Mouse (Mus musculus): Measurements from ENCODE around the gene Tada2b. TPM values are rescaled to one million over a fixed set of nuclear protein-coding genes. Genes with fewer than 3 reads are reported as not detected.

The Tada2b gene
- polyA plus RNA-seq, 1 experiment from 2014 or later, result 1.0 TPM

DNA sequence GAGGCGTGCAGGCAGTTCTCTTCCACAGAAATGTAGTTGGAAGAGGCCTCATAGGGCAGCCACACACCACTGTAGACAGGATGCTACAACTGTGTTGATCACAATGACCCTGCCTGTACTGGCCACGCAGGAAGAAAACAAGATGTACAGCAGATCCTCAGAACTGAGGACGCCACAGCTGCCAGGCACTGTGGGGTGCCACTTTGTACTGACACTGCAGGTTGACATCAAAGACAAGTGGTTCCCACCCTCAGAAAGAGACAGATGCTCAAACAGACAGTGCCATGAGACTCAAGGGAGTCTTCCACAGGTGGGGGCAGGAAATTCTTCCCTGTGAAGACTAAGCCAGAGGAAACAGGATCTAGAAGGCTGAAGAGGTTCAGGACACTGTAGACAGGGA is 35.7 kb upstream of the Tada2b start:
- WGBS (ENCODE audit: insufficient replicate concordance), result 68% methylated on average over 3 of the region's 3 CpGs
- ATAC-seq (ENCODE audit: low read depth), result no peak
- Histone ChIP-seq H3K27ac (ENCODE audit: low read length) (no peak overlapping the region), H3K27me3 (ENCODE audit: control insufficient read depth, insufficient read depth, low read depth, low read length) (no peaks in the 10 kb centered on the region), H3K4me1 (ENCODE audit: control insufficient read depth, low read depth, low read length) (no peaks in the 10 kb centered on the region), H3K9ac (ENCODE audit: low read depth, low read length) (no peak overlapping the region), H3K4me3 (ENCODE audit: low read depth, low read length) (no peak overlapping the region), H3K4me2 (ENCODE audit: low read depth, low read length) (no peak overlapping the region), H3K9me3 (replicated peaks; ENCODE audit: control insufficient read depth, low read length) (no peaks in the 10 kb centered on the region), H3K36me3 (ENCODE audit: control insufficient read depth, insufficient read depth) (no peaks in the 10 kb centered on the region; the same call in 1 of the 2 replicates)

DNA sequence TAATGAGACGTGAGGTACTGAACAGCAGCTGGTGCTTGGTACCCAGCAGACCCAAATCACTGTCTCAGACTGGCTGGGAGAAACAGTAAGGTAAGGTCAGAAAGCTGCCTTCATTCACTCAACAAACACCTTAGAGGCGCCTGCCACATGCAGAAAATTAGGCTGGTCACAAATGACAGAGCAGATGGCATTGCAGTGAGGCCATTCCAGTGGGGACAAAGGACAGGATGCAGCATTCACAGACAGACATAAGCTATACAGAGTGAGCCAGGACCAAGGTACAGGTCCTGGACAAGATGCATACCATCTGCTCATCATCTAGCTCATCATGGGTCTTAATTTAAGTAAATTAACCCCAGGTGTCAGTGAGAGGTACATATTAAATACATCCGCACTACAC is 33.5 kb upstream of the Tada2b start:
- 71% methylated on average over 3 of the region's 3 CpGs for whole genome bisulfite sequencing (ENCODE audit: insufficient replicate concordance)
- H3K36me3 ChIP-seq (ENCODE audit: control insufficient read depth, insufficient read depth), result no peaks in the 10 kb centered on the region; the same call in 1 of the 2 replicates

DNA sequence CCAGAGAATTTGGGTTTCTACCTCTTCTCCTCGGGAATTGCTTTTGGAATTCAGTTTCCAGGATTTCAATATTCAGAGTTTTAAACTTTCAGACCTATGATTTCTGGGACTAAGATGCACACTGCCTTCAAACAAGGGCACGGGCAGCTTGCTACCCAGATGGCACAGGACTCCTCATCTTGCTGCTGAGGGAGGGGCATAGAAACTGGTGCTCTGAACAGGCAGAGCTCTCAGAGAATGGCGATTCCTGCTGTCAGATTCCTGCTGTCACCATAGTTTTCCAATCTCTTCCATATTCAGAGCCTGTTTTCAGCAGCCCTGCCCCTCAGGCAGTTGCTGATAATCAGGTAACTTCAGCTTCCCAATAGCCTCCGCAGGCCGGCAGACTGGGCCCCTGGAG is 31.5 kb upstream of the Tada2b start:
- no peaks in the 10 kb centered on the region for H3K27me3 ChIP-seq (ENCODE audit: control insufficient read depth, insufficient read depth, low read depth, low read length)
- H3K36me3 ChIP-seq (ENCODE audit: control insufficient read depth, insufficient read depth), result no peaks in the 10 kb centered on the region; the same call in 1 of the 2 replicates

More for the DNA sequence above, 33.5 kb upstream of the Tada2b start:
- H3K4me1 ChIP-seq (ENCODE audit: control insufficient read depth, low read depth, low read length), result no peaks in the 10 kb centered on the region
- H3K4me3 ChIP-seq (ENCODE audit: low read depth, low read length), result no peak overlapping the region
- H3K27ac ChIP-seq (ENCODE audit: low read length), result no peak overlapping the region
- no peak for ATAC-seq (ENCODE audit: low read depth)
- H3K4me2 ChIP-seq (ENCODE audit: low read depth, low read length), result no peak overlapping the region
- no peak overlapping the region for H3K9ac ChIP-seq (ENCODE audit: low read depth, low read length)
- H3K9me3 ChIP-seq (replicated peaks; ENCODE audit: control insufficient read depth, low read length), result no peaks in the 10 kb centered on the region
- H3K27me3 ChIP-seq (ENCODE audit: control insufficient read depth, insufficient read depth, low read depth, low read length), result no peaks in the 10 kb centered on the region

DNA sequence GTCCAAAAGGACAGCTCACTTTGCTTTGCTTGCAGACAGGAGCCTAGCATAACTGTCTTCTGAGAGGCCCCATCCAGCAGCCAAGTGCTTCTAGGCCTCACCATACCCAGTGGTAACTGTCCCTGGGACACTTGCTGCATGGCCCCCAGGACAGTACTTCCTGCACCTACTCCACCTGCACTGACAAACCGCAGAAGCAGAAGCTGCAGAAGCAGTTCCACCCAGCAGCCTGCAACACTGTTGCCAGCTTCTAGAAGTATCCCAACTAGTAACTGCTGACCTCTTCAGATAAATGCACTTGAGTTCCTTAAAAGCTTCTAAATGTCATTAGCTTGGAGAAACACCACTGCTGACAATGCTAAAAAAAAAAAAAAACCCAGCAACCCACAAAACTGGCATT is 31.0 kb upstream of the Tada2b start:
- Histone ChIP-seq H3K9me3 (replicated peaks; ENCODE audit: control insufficient read depth, low read length) (no peaks in the 10 kb centered on the region), H3K27me3 (ENCODE audit: control insufficient read depth, insufficient read depth, low read depth, low read length) (no peaks in the 10 kb centered on the region), H3K27ac (ENCODE audit: low read length) (no peak overlapping the region), H3K4me1 (ENCODE audit: control insufficient read depth, low read depth, low read length) (no peaks in the 10 kb centered on the region), H3K4me3 (ENCODE audit: low read depth, low read length) (no peak overlapping the region), H3K9ac (ENCODE audit: low read depth, low read length) (no peak overlapping the region), H3K4me2 (ENCODE audit: low read depth, low read length) (no peak overlapping the region), H3K36me3 (ENCODE audit: control insufficient read depth, insufficient read depth) (no peaks in the 10 kb centered on the region)
- WGBS (ENCODE audit: insufficient replicate concordance), result 64% methylated on average over 1 of the region's 1 CpGs
- ATAC-seq (ENCODE audit: low read depth), result no peak

More for the DNA sequence above, 31.5 kb upstream of the Tada2b start:
- H3K4me1 ChIP-seq (ENCODE audit: control insufficient read depth, low read depth, low read length), result no peaks in the 10 kb centered on the region
- no peak for ATAC-seq (ENCODE audit: low read depth)
- 67% methylated on average over 5 of the region's 5 CpGs for WGBS (ENCODE audit: insufficient replicate concordance)
- H3K9ac ChIP-seq (ENCODE audit: low read depth, low read length), result no peak overlapping the region
- no peak overlapping the region for H3K27ac ChIP-seq (ENCODE audit: low read length)
- H3K4me3 ChIP-seq (ENCODE audit: low read depth, low read length), result no peak overlapping the region
- H3K4me2 ChIP-seq (ENCODE audit: low read depth, low read length), result no peak overlapping the region
- H3K9me3 ChIP-seq (replicated peaks; ENCODE audit: control insufficient read depth, low read length), result no peaks in the 10 kb centered on the region

DNA sequence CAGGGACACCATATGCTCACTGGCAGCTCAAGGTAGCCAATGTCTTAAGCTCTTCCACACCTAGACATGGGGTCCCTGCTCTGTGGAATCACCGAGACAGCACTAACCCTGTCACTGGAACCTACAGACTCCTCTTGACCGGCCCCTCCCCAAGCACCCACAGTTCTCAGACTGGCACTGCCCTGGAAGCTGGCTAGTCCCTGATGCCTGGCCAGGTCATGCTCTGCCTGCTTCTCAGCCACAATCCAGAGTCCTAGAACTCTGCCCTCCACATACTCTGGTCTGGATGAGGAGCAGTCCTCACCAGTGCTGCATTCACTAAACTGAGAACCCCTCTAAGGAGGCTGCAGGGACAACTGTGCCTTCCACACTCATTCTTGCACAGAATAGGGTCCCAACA is 26.9 kb upstream of the Tada2b start:
- Histone ChIP-seq H3K9ac (ENCODE audit: low read depth, low read length) (no peak overlapping the region), H3K36me3 (ENCODE audit: control insufficient read depth, insufficient read depth) (no peaks in the 10 kb centered on the region), H3K4me3 (ENCODE audit: low read depth, low read length) (no peak overlapping the region), H3K27ac (ENCODE audit: low read length) (no peak overlapping the region), H3K27me3 (ENCODE audit: control insufficient read depth, insufficient read depth, low read depth, low read length) (no peaks in the 10 kb centered on the region), H3K4me1 (ENCODE audit: control insufficient read depth, low read depth, low read length) (no peaks in the 10 kb centered on the region), H3K4me2 (ENCODE audit: low read depth, low read length) (no peak overlapping the region), H3K9me3 (replicated peaks; ENCODE audit: control insufficient read depth, low read length) (no peaks in the 10 kb centered on the region)
- no peak for ATAC-seq (ENCODE audit: low read depth)
- WGBS (ENCODE audit: insufficient replicate concordance), result 66% methylated on average over 2 of the region's 2 CpGs

DNA sequence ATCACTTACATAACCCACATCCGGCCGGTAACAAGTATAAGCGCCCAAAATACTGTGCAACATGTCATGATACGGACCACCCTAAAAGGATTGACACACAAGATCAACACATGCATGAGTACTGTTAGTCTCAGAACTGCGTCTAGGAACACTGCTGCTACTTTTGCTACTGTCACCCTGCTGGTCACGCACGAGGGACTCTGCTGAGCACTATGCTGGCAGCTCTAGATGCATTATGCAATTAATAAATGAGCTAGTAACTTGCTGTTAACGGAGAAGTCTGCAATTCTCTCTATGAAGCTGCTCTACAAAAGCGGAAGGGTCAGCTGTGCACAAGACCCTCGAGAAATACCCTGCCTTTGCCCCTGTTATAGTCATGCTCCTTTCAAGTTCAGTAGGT is 24.3 kb upstream of the Tada2b start:
- H3K4me3 ChIP-seq (ENCODE audit: low read depth, low read length), result no peak overlapping the region
- H3K4me2 ChIP-seq (ENCODE audit: low read depth, low read length), result no peak overlapping the region
- no peaks in the 10 kb centered on the region for H3K4me1 ChIP-seq (ENCODE audit: control insufficient read depth, low read depth, low read length)
- ATAC-seq (ENCODE audit: low read depth), result no peak
- H3K9me3 ChIP-seq (replicated peaks; ENCODE audit: control insufficient read depth, low read length), result no peaks in the 10 kb centered on the region
- no peak overlapping the region for H3K9ac ChIP-seq (ENCODE audit: low read depth, low read length)
- no peaks in the 10 kb centered on the region for H3K27me3 ChIP-seq (ENCODE audit: control insufficient read depth, insufficient read depth, low read depth, low read length)
- H3K36me3 ChIP-seq (ENCODE audit: control insufficient read depth, insufficient read depth), result peaks cover 2% of the 10 kb centered on the region; the same call in 1 of the 2 replicates
- no peak overlapping the region for H3K27ac ChIP-seq (ENCODE audit: low read length)
- WGBS (ENCODE audit: insufficient replicate concordance), result 76% methylated on average over 10 of the region's 10 CpGs

DNA sequence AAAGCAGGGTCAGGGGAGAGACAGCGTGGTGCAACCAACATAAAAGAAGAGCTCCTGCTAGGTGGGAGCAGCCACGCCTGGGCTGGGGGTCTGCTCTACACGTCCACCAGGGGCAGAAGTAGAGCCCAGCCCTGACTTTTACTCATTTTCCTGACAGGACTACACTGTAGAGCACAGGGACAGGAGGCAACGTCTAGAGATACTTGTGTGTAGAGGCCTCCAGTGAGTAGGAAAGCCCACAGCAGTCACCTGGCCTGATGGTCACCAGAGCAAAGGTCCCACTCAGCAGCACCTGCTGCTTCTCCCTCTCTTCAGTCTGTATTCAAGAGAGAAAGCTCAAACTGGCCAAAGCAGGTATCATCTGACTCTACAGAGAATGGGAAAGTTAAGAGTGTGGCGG is 21.6 kb upstream of the Tada2b start:
- peaks cover 2% of the 10 kb centered on the region; the same call in 1 of the 2 replicates for H3K36me3 ChIP-seq (ENCODE audit: control insufficient read depth, insufficient read depth)
- no peak overlapping the region for H3K4me2 ChIP-seq (ENCODE audit: low read depth, low read length)
- no peaks in the 10 kb centered on the region for H3K4me1 ChIP-seq (ENCODE audit: control insufficient read depth, low read depth, low read length)
- no peaks in the 10 kb centered on the region for H3K27me3 ChIP-seq (ENCODE audit: control insufficient read depth, insufficient read depth, low read depth, low read length)
- no peak overlapping the region for H3K27ac ChIP-seq (ENCODE audit: low read length)
- no peaks in the 10 kb centered on the region for H3K9me3 ChIP-seq (replicated peaks; ENCODE audit: control insufficient read depth, low read length)
- no peak overlapping the region for H3K9ac ChIP-seq (ENCODE audit: low read depth, low read length)
- H3K4me3 ChIP-seq (ENCODE audit: low read depth, low read length), result no peak overlapping the region
- WGBS (ENCODE audit: insufficient replicate concordance), result 73% methylated on average over 5 of the region's 5 CpGs
- no peak for ATAC-seq (ENCODE audit: low read depth)

DNA sequence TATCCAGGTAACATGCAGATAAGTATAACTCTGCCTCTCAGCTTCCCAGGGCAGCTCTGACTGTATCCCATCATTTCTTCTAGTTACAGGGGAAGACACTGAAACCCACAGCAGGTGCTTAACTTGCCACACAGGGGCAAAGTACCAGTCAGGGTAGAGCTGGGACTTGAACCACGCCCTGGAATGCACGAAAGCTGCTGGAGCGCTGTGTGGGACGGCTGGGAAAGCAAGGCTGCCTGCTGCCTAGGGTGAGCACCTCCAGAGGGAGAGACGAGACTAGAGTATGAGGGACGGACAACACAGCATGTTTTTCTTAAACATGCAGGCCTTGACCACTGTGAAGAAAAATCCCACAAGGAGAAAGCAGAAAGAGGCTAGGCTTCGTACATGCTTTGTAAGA is 21.1 kb upstream of the Tada2b start:
- no peak overlapping the region for H3K4me2 ChIP-seq (ENCODE audit: low read depth, low read length)
- no peak overlapping the region for H3K9ac ChIP-seq (ENCODE audit: low read depth, low read length)
- no peaks in the 10 kb centered on the region for H3K27me3 ChIP-seq (ENCODE audit: control insufficient read depth, insufficient read depth, low read depth, low read length)
- no peak for ATAC-seq (ENCODE audit: low read depth)
- peaks cover 2% of the 10 kb centered on the region; the same call in 1 of the 2 replicates for H3K36me3 ChIP-seq (ENCODE audit: control insufficient read depth, insufficient read depth)
- WGBS (ENCODE audit: insufficient replicate concordance), result 77% methylated on average over 7 of the region's 7 CpGs
- no peak overlapping the region for H3K27ac ChIP-seq (ENCODE audit: low read length)
- H3K9me3 ChIP-seq (replicated peaks; ENCODE audit: control insufficient read depth, low read length), result no peaks in the 10 kb centered on the region
- no peak overlapping the region for H3K4me3 ChIP-seq (ENCODE audit: low read depth, low read length)
- H3K4me1 ChIP-seq (ENCODE audit: control insufficient read depth, low read depth, low read length), result no peaks in the 10 kb centered on the region

DNA sequence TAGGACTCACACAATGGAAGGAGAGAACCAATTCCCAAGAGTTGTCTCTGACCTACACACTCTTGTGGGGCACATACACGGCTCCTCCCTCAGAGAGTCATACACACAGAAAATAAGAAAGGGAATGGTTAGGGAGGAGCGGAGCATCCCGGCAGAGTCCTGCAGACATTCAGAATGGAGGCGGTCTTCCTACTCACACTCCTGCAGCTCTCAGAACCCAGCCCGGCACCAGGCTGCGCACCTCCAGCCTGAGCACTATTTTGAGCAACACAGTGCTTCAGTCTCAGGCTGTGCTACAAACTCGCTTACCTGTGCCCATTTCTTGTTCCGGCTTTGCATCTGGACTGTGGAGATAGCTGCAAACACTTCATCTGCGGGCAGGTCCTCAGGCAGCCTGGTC is 10.6 kb upstream of the Tada2b start:
- H3K4me1 ChIP-seq (ENCODE audit: control insufficient read depth, low read depth, low read length), result no peaks in the 10 kb centered on the region
- no peak for ATAC-seq (ENCODE audit: low read depth)
- no peaks in the 10 kb centered on the region for H3K9me3 ChIP-seq (replicated peaks; ENCODE audit: control insufficient read depth, low read length)
- WGBS (ENCODE audit: insufficient replicate concordance), result 86% methylated on average over 9 of the region's 9 CpGs
- H3K4me3 ChIP-seq (ENCODE audit: low read depth, low read length), result no peak overlapping the region
- H3K4me2 ChIP-seq (ENCODE audit: low read depth, low read length), result no peak overlapping the region
- no peak overlapping the region for H3K9ac ChIP-seq (ENCODE audit: low read depth, low read length)
- peaks cover 7% of the 10 kb centered on the region for H3K36me3 ChIP-seq (ENCODE audit: control insufficient read depth, insufficient read depth)
- no peaks in the 10 kb centered on the region for H3K27me3 ChIP-seq (ENCODE audit: control insufficient read depth, insufficient read depth, low read depth, low read length)
- H3K27ac ChIP-seq (ENCODE audit: low read length), result no peak overlapping the region

Measured in liver, embryonic 16.5 days (tissue).